Mouse (Mus musculus) MEL (cell line): ENCODE measurements around the gene Defb20.

Source experiments
- CTCF ChIP-seq, 3 experiments: IDR thresholded peaks in 2 of 3; conservative IDR thresholded peaks in 1 of 3; 2 replicates each; pipeline ENCODE4 v1.5.1; 2011 to 2012; ENCODE audit warnings: low read length in 3 of 3, low read depth in 2 of 3, mild to moderate bottlenecking in 2 of 3, improper control_type of control experiment in 1 of 3, inconsistent platforms in 1 of 3, mixed read lengths in 1 of 3, moderate library complexity in 1 of 3; ENCODE audit not compliant: control insufficient read depth in 1 of 3, insufficient read depth in 1 of 3, poor library complexity in 1 of 3, severe bottlenecking in 1 of 3
- EP300 ChIP-seq, 2 experiments: IDR thresholded peaks; 2 replicates each; pipeline ENCODE4 v1.6.1; 2011; ENCODE audit warnings: improper control_type of control experiment in 2 of 2, low read length in 2 of 2, low read depth in 1 of 2, mild to moderate bottlenecking in 1 of 2
- GATA1 ChIP-seq: IDR thresholded peaks from 2 replicates; pipeline ENCODE4 v1.6.1; 2011; ENCODE audit warnings: low read depth, low read length, improper control_type of control experiment
- MAX ChIP-seq: IDR thresholded peaks from 2 replicates; pipeline ENCODE4 v1.6.1; 2011; ENCODE audit warnings: low read length, improper control_type of control experiment
- RAD21 ChIP-seq: IDR thresholded peaks from 2 replicates; pipeline ENCODE4 v1.6.1; 2011; ENCODE audit warnings: mild to moderate bottlenecking, low read depth, low read length, improper control_type of control experiment
- RCOR1 ChIP-seq: IDR thresholded peaks from 2 replicates; pipeline ENCODE4 v1.6.1; 2012; ENCODE audit warnings: low read depth, mild to moderate bottlenecking, inconsistent platforms, low read length, improper control_type of control experiment
- SIN3A ChIP-seq: IDR thresholded peaks from 2 replicates; pipeline ENCODE4 v1.6.1; 2012; ENCODE audit warnings: low read length, improper control_type of control experiment, inconsistent platforms
- TAL1 ChIP-seq: IDR thresholded peaks from 2 replicates; pipeline ENCODE4 v1.6.1; 2012; ENCODE audit warnings: mild to moderate bottlenecking, inconsistent platforms, low read length, moderate library complexity, mixed read lengths

DNA sequence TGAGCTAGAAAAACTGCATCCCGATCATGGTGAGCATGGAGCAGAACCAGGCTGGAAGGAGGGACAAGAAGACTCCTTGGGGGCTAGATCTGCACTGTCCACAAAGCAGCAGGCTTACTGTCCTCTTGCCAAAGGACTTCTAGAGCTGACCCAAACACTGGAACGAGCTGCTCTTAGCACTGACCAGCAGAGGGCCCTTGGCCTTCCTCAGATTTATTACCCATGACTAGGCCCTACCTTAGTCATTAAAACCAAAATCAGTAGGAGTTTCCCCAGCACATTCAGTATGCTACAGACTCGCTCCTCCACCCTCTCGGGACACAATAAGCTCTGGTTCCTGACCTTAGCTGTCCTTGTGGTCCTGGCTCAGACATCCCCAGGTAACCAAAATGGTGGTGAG is 41.1 kb downstream of the Defb20 start, which contains the start of gene Defb28:
- TF ChIP-seq MAX (no peak), GATA1 (no peak), CTCF (IDR thresholded peaks at IDR 0.05 in 2 of 3, conservative IDR thresholded peaks at IDR 0.05 in 1 of 3; ENCODE audit: control insufficient read depth in 1 of 3, insufficient read depth in 1 of 3, low read depth in 2 of 3, low read length in 3 of 3, poor library complexity in 1 of 3, severe bottlenecking in 1 of 3) (no peak), RCOR1 (no peak), EP300 (IDR thresholded peaks at IDR 0.05; ENCODE audit: low read depth in 1 of 2, low read length in 2 of 2) (no peak), TAL1 (no peak), RAD21 (no peak), SIN3A (no peak)
